Mouse (Mus musculus) neural tube, embryonic 11.5 days (tissue): ENCODE results near the gene Inka2. TPM values are rescaled to one million over a fixed set of nuclear protein-coding genes. Genes with fewer than 3 reads are reported as not detected.

Experiments used
- ATAC-seq: fragments of 200-750 bp; cut with Nextera tagmentation; 2 replicates; pipeline ENCODE4 v1.8.0; 2017; ENCODE audit warnings: moderate number of reproducible peaks, mild to moderate bottlenecking, moderate TSS enrichment, moderate library complexity; ENCODE audit not compliant: insufficient read depth, low FRiP score, low TSS enrichment
- DNase-seq: peaks from one replicate; pipeline ENCODE4 v3.0.0-alpha.2; 2015; ENCODE audit warnings: low spot score
- H3K27ac ChIP-seq: fragments of 300-500 bp; sonication (generic); 2 replicates; pipeline ENCODE4 v1.5.1; 2014; ENCODE audit warnings: low read depth, mild to moderate bottlenecking, low read length
- H3K27me3 ChIP-seq: fragments of 300-500 bp; sonication (generic); 2 replicates; pipeline ENCODE4 v1.6.1; 2014; ENCODE audit warnings: mild to moderate bottlenecking, low read length, mixed read lengths; ENCODE audit not compliant: control insufficient read depth, insufficient read depth
- H3K36me3 ChIP-seq: fragments of 300-500 bp; sonication (generic); 2 replicates; pipeline ENCODE4 v1.6.1; 2014; ENCODE audit warnings: mild to moderate bottlenecking, low read length, moderate library complexity, mixed read lengths; ENCODE audit not compliant: control insufficient read depth, insufficient read depth
- H3K4me1 ChIP-seq: fragments of 300-500 bp; sonication (generic); 2 replicates; pipeline ENCODE4 v1.6.1; 2014; ENCODE audit warnings: low read length, mixed read lengths; ENCODE audit not compliant: control insufficient read depth, insufficient read depth
- H3K4me2 ChIP-seq: fragments of 300-500 bp; sonication (generic); 2 replicates; pipeline ENCODE4 v1.6.1; 2014; ENCODE audit warnings: low read depth, mild to moderate bottlenecking, moderate library complexity
- H3K4me3 ChIP-seq: fragments of 300-500 bp; sonication (generic); 2 replicates; pipeline ENCODE4 v1.5.1; 2014; ENCODE audit warnings: low read depth, low read length
- H3K9ac ChIP-seq: fragments of 300-500 bp; sonication (generic); 2 replicates; pipeline ENCODE4 v1.6.1; 2014; ENCODE audit warnings: mild to moderate bottlenecking, low read length
- H3K9me3 ChIP-seq: fragments of 300-500 bp; sonication (generic); 2 replicates; pipeline ENCODE4 v1.6.1; 2016; ENCODE audit warnings: low read length; ENCODE audit not compliant: control insufficient read depth
- WGBS: fragments of 180-500 bp; shearing (Covaris S2); extraction: QIAGEN DNeasy Blood & Tissue Kit; methylation state at CpG from one replicate; pipeline ENCODE4 v1.1.7; 2014; 5-methylcytosine and 5-hydroxymethylcytosine counted together
- polyA plus RNA-seq: library from polyadenylated mRNA; unstranded; fragments of >200 nt; fragmentation: Nextera tagmentation; extraction: Ambion mirVana; gene quantifications from 2 replicates; pipeline ENCODE4 v1.2.1, GENCODE M21; 2014

The Inka2 gene
- polyA plus RNA-seq, 1 experiment from 2014 or later = 1.8 TPM

GRCm38 (mm10) chr3:105670801-105671200 is 33.6 kb upstream of the Inka2 start:
- no peak for ATAC-seq
- no peaks in the 10 kb centered on the region for H3K4me1 ChIP-seq
- no peak for DNase-seq
- no peak overlapping the region for H3K4me2 ChIP-seq
- H3K36me3 ChIP-seq = no peaks in the 10 kb centered on the region
- no peak overlapping the region for H3K4me3 ChIP-seq
- no peak overlapping the region for H3K9ac ChIP-seq
- no peaks in the 10 kb centered on the region for H3K27me3 ChIP-seq
- 93% methylated on average over 1 of the region's 1 CpGs for WGBS
- H3K9me3 ChIP-seq = no peaks in the 10 kb centered on the region
- H3K27ac ChIP-seq = no peak overlapping the region

DNA sequence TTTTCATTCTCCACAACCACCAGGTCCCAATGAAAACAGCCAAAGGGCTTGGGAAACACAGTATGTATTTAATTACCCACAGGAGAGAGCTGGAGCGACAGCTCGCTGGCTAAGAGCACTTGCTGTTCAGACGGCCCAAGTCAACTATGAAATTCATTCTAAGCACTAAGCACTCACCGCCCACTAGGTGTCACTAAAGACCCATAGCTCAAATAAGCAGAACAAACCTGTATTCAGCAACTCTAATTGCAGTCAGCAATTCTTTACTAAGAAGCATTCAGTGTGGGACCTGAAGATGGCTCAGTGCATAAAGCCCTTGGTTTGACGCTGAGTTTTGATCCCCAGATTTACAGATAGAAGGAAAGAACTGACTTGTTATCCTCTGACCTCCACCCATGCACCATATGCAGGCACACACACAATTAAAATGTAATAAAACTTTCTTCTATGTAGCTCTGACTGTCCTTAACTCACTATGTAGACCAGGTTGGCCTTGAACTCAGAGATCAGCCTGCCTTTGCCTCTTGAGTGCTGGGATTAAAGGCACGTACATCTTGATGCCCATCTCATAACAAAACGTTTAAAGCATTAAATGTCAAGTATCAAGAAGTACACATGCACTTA is 29.7 kb upstream of the Inka2 start:
- Histone ChIP-seq H3K4me1 (no peaks in the 10 kb centered on the region), H3K4me3 (no peak overlapping the region), H3K36me3 (peaks cover 11% of the 10 kb centered on the region; the same call in 1 of the 2 replicates), H3K4me2 (no peak overlapping the region), H3K27me3 (no peaks in the 10 kb centered on the region), H3K27ac (no peak overlapping the region), H3K9me3 (no peaks in the 10 kb centered on the region), H3K9ac (no peak overlapping the region)
- ATAC-seq (no peak), DNase-seq (peak; percentile 45)
- WGBS = 26% methylated on average over 7 of the region's 7 CpGs

DNA sequence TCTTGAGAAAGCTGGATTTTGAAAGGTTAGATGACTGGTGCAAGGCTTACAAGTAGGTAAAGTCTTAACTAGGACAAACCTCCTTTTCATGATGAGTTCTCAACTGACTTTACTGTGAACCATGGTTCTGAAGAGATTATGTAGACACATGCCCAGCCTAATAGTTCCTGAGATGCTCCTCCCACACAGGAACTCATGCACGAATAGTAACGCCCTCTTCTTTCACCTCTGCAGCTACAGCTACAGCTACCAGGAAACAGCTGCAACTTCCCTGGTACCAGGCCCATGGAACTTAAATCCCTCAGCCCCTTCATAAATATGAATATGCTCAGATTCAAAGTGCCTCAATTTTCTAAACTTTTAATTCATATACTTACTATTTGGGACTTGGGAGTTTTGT is 28.5 kb upstream of the Inka2 start:
- Histone ChIP-seq H3K9ac (no peak overlapping the region), H3K4me1 (no peaks in the 10 kb centered on the region), H3K36me3 (peaks cover 11% of the 10 kb centered on the region; the same call in 1 of the 2 replicates), H3K4me3 (no peak overlapping the region), H3K27ac (no peak overlapping the region), H3K4me2 (no peak overlapping the region), H3K27me3 (no peaks in the 10 kb centered on the region), H3K9me3 (no peaks in the 10 kb centered on the region)
- ATAC-seq (no peak), DNase-seq (no peak)
- 74% methylated on average over 2 of the region's 2 CpGs for WGBS

- no peak for ATAC-seq
- Histone ChIP-seq H3K9ac (no peak overlapping the region), H3K27ac (no peak overlapping the region), H3K4me2 (no peak overlapping the region), H3K4me1 (no peaks in the 10 kb centered on the region), H3K36me3 (peaks cover 11% of the 10 kb centered on the region), H3K4me3 (no peak overlapping the region), H3K9me3 (no peaks in the 10 kb centered on the region), H3K27me3 (no peaks in the 10 kb centered on the region)
- 92% methylated on average over 7 of the region's 7 CpGs for WGBS
- no peak for DNase-seq
Measured at GRCm38 (mm10) chr3:105680346-105680745, 24.1 kb upstream of the Inka2 start.

DNA sequence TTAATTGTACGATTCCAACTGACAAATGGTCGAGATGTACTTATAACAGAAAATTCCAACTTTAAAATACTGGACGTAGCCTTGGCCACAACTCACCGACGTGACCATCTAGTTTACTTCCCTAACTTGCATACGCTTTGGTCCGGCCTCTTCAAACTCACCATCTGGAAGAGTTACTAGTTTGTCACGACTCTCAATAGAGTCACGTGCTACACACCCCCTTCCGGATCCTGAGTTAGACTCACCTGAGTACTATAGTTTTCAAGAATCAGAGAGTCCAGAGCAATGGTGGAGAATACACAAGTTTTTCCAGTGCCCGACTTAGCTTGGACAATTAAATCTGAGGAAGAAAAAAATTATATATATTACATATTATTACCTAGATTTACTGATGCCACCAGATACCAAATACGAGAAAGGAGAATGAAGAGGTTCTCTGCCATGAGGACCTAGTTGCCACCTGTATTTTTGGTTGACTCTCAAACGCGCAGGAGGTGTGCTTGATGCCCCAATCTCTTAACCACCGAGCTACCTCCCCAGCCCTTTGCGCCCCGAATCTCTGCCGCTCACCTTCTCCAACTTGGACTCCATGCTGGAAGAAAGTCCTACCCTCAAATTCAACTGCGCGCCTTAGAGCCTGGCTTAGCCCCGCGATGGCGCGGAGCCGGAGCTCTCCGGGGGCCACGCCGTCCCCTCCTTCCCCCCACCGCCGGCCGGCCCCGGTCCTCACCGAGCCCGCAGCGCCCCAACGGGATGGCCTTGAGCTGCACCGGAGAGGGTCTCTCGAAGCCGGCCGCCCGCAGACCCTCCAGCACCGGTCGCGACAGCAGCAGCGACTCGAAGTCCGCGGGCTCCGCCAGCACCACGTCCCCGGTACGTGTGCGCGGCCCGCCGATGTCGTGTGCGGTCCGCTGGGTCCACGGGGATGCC is 17.7 kb upstream of the Inka2 start:
- no peak for DNase-seq
- Histone ChIP-seq H3K27me3 (no peaks in the 10 kb centered on the region), H3K9me3 (no peaks in the 10 kb centered on the region), H3K9ac (peak overlapping the region; percentile 92), H3K27ac (peak overlapping the region; percentile 69; the same call in 1 of the 2 replicates), H3K36me3 (no peaks in the 10 kb centered on the region; the same call in 1 of the 2 replicates), H3K4me3 (peak overlapping the region; percentile 94), H3K4me1 (no peaks in the 10 kb centered on the region), H3K4me2 (peak overlapping the region; percentile 60)
- peak; percentile 80 for ATAC-seq
- WGBS = 9% methylated on average over 55 of the region's 60 CpGs

- no peaks in the 10 kb centered on the region for H3K27me3 ChIP-seq
- H3K4me3 ChIP-seq = peak within 1 kb of the TSS; percentile 94
- H3K36me3 ChIP-seq = no peaks in the 10 kb centered on the region; the same call in 1 of the 2 replicates
- WGBS = 0% methylated on average over 59 of the region's 72 CpGs
- H3K9ac ChIP-seq = peak within 1 kb of the TSS; percentile 92
- ATAC-seq (peak; percentile 95), DNase-seq (peak; percentile 96)
- H3K9me3 ChIP-seq = no peaks in the 10 kb centered on the region
- peak within 1 kb of the TSS; percentile 60 for H3K4me2 ChIP-seq
- H3K4me1 ChIP-seq = no peaks in the 10 kb centered on the region
- H3K27ac ChIP-seq = peak within 1 kb of the TSS; percentile 69; the same call in 1 of the 2 replicates
Measured at GRCm38 (mm10) chr3:105687324-105688060, 16.9 kb upstream of the Inka2 start, which contains the start of gene Ddx20. TSS of gene Ddx20 (minus strand) at chr3:105687574.

DNA sequence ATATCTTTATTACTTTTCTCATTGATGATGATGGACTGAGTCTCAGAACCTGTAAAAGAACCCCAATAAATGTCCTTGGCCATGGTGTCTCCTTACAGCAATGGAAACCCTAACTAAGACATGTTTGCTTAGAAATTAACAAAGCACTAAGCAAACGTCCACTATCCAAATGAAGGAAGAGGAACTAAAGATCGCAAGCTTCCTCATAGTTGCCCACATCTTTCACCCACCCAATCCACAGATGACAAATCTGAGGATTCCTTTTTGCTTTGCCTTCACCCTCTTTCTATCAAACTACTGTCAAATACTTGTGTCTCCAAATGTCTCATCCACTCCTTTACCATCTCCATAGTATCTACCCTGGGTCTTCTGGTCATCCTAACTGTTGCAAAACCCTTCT is 15.9 kb upstream of the Inka2 start:
- no peak overlapping the region for H3K27ac ChIP-seq
- no peaks in the 10 kb centered on the region for H3K4me1 ChIP-seq
- no peak for DNase-seq
- no peaks in the 10 kb centered on the region for H3K36me3 ChIP-seq
- no peak overlapping the region for H3K4me2 ChIP-seq
- H3K4me3 ChIP-seq = no peak overlapping the region
- no peak for ATAC-seq
- no peak overlapping the region for H3K9ac ChIP-seq
- no peaks in the 10 kb centered on the region for H3K9me3 ChIP-seq
- WGBS = 87% methylated on average over 2 of the region's 2 CpGs
- no peaks in the 10 kb centered on the region for H3K27me3 ChIP-seq

DNA sequence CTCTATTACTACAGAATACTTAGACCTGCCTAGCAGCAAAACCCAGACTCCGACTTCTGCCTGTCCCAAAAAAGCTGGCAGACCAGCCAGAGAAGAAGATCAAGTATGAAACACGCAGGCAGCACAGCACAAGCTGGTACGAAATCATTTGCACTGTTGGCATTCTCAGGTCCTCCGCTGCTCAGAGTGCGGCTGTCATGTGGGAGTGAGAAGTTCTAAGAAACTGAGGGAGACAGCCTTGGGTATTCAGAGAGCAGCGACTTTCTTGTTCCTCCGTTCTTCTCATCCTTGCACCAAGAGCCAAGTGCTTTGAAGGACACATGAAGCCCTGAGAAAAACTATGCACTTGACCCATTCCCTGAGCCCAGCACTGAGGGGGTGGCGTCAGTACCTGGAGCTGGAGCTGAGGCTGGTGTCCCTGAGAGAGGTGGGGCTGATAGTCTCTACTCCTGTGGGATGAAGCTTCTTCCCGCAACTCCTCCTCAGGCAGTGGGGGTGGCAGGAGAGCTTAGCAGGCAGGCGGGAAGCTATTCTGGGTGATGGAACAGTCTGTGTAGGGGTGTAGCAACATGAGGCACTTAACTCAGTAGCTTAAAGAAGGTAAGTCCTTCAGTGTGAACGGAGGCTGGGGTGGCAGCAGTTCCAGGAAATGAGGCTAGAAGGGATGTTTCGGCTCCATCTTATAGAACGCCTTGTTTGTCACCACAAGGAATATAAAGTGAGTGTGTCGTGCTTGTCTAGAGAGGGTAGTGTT is 10.9 kb upstream of the Inka2 start:
- Histone ChIP-seq H3K4me1 (0 out of 2 replicates have a peak, but pooled peaks cover 3% of the 10 kb centered on the region), H3K27ac (no peak overlapping the region), H3K4me2 (no peak overlapping the region), H3K4me3 (no peak overlapping the region), H3K9me3 (no peaks in the 10 kb centered on the region), H3K27me3 (no peaks in the 10 kb centered on the region), H3K36me3 (no peaks in the 10 kb centered on the region), H3K9ac (no peak overlapping the region)
- DNase-seq = no peak
- no peak for ATAC-seq
- 81% methylated on average over 14 of the region's 14 CpGs for WGBS
